Mouse (Mus musculus): Measurements from ENCODE around the gene Ahnak2. TPM values are rescaled to one million over a fixed set of nuclear protein-coding genes. Genes with fewer than 3 reads are reported as not detected.
A peak's percentile ranks its signal among the peaks of the same experiment; 100 is the strongest.

Gene Ahnak2
- polyA plus RNA-seq, 1 experiment from 2014 or later: 0.06 TPM

- Histone ChIP-seq H3K4me1 (0 out of 2 replicates have a peak, but pooled peaks cover 3% of the 10 kb centered on the region), H3K4me3 (no peak overlapping the region), H3K9me3 (replicated peaks) (0 out of 2 replicates have a peak, but pooled peaks cover 3% of the 10 kb centered on the region), H3K36me3 (no peaks in the 10 kb centered on the region), H3K27ac (replicated peaks) (no peak overlapping the region), H3K27me3 (ENCODE audit: low read depth, poor library complexity, severe bottlenecking) (no peaks in the 10 kb centered on the region)
- DNase-seq (ENCODE audit: low spot score): no peak
- 87% methylated on average over 4 of the region's 4 CpGs for WGBS
Observed at GRCm38 (mm10) chr12:112761411-112761810, 41.0 kb downstream of the Ahnak2 start.

- 0 out of 2 replicates have a peak, but pooled peaks cover 3% of the 10 kb centered on the region for H3K9me3 ChIP-seq (replicated peaks)
- no peak within 1 kb of the TSS; the same call in 1 of the 2 replicates for H3K27ac ChIP-seq (replicated peaks)
- no peaks in the 10 kb centered on the region for H3K36me3 ChIP-seq
- no peak within 1 kb of the TSS for H3K4me3 ChIP-seq
- no peak for DNase-seq (ENCODE audit: low spot score)
- WGBS: 37% methylated on average over 4 of the region's 4 CpGs
- no peaks in the 10 kb centered on the region for H3K27me3 ChIP-seq (ENCODE audit: low read depth, poor library complexity, severe bottlenecking)
- 0 out of 2 replicates have a peak, but pooled peaks cover 3% of the 10 kb centered on the region for H3K4me1 ChIP-seq
Observed at GRCm38 (mm10) chr12:112760154-112760926, 42.1 kb downstream of the Ahnak2 start, which contains the start of gene Pld4. Pld4 (plus strand) TSS chr12:112760655.

GRCm38 (mm10) chr12:112759471-112759870 is 43.0 kb downstream of the Ahnak2 start:
- Histone ChIP-seq H3K4me3 (no peak overlapping the region), H3K27me3 (ENCODE audit: low read depth, poor library complexity, severe bottlenecking) (no peaks in the 10 kb centered on the region), H3K4me1 (0 out of 2 replicates have a peak, but pooled peaks cover 3% of the 10 kb centered on the region), H3K36me3 (no peaks in the 10 kb centered on the region), H3K9me3 (replicated peaks) (0 out of 2 replicates have a peak, but pooled peaks cover 3% of the 10 kb centered on the region), H3K27ac (replicated peaks) (no peak overlapping the region)
- DNase-seq (ENCODE audit: low spot score): no peak
- WGBS: 90% methylated on average over 3 of the region's 3 CpGs

GRCm38 (mm10) chr12:112757896-112758295 is 44.6 kb downstream of the Ahnak2 start:
- 87% methylated on average over 5 of the region's 5 CpGs for WGBS
- no peaks in the 10 kb centered on the region for H3K27me3 ChIP-seq (ENCODE audit: low read depth, poor library complexity, severe bottlenecking)
- no peak for DNase-seq (ENCODE audit: low spot score)
- H3K9me3 ChIP-seq (replicated peaks): 0 out of 2 replicates have a peak, but pooled peaks cover 3% of the 10 kb centered on the region
- 0 out of 2 replicates have a peak, but pooled peaks cover 3% of the 10 kb centered on the region for H3K4me1 ChIP-seq
- no peaks in the 10 kb centered on the region for H3K36me3 ChIP-seq
- H3K27ac ChIP-seq (replicated peaks): no peak overlapping the region
- H3K4me3 ChIP-seq: no peak overlapping the region

GRCm38 (mm10) chr12:112755900-112756299 is 46.6 kb downstream of the Ahnak2 start:
- Histone ChIP-seq H3K4me1 (0 out of 2 replicates have a peak, but pooled peaks cover 6% of the 10 kb centered on the region), H3K9me3 (replicated peaks) (0 out of 2 replicates have a peak, but pooled peaks cover 3% of the 10 kb centered on the region), H3K36me3 (no peaks in the 10 kb centered on the region), H3K4me3 (no peak overlapping the region), H3K27me3 (ENCODE audit: low read depth, poor library complexity, severe bottlenecking) (no peaks in the 10 kb centered on the region), H3K27ac (replicated peaks) (no peak overlapping the region)
- DNase-seq (ENCODE audit: low spot score): no peak
- WGBS: 84% methylated on average over 4 of the region's 4 CpGs

GRCm38 (mm10) chr12:112752399-112752798 is 50.1 kb downstream of the Ahnak2 start:
- no peaks in the 10 kb centered on the region for H3K9me3 ChIP-seq (replicated peaks)
- H3K27ac ChIP-seq (replicated peaks): no peak overlapping the region
- WGBS: 61% methylated on average over 2 of the region's 2 CpGs
- no peak overlapping the region for H3K4me3 ChIP-seq
- peaks cover 7% of the 10 kb centered on the region for H3K4me1 ChIP-seq
- no peaks in the 10 kb centered on the region for H3K36me3 ChIP-seq
- DNase-seq (ENCODE audit: low spot score): no peak
- H3K27me3 ChIP-seq (ENCODE audit: low read depth, poor library complexity, severe bottlenecking): no peaks in the 10 kb centered on the region

GRCm38 (mm10) chr12:112750976-112751375 is 51.5 kb downstream of the Ahnak2 start:
- peaks cover 18% of the 10 kb centered on the region for H3K4me1 ChIP-seq
- no peak for DNase-seq (ENCODE audit: low spot score)
- no peak overlapping the region for H3K4me3 ChIP-seq
- H3K27ac ChIP-seq (replicated peaks): no peak overlapping the region
- WGBS: 88% methylated on average over 12 of the region's 12 CpGs
- H3K27me3 ChIP-seq (ENCODE audit: low read depth, poor library complexity, severe bottlenecking): no peaks in the 10 kb centered on the region
- H3K36me3 ChIP-seq: no peaks in the 10 kb centered on the region
- no peaks in the 10 kb centered on the region for H3K9me3 ChIP-seq (replicated peaks)

GRCm38 (mm10) chr12:112747606-112747970 is 54.9 kb downstream of the Ahnak2 start:
- H3K9me3 ChIP-seq (replicated peaks): no peaks in the 10 kb centered on the region

GRCm38 (mm10) chr12:112746808-112747605 is 55.5 kb downstream of the Ahnak2 start:
- Histone ChIP-seq H3K27me3 (ENCODE audit: low read depth, poor library complexity, severe bottlenecking) (no peaks in the 10 kb centered on the region), H3K9me3 (replicated peaks) (no peaks in the 10 kb centered on the region), H3K36me3 (no peaks in the 10 kb centered on the region; the same call in 1 of the 2 replicates), H3K4me1 (peaks cover 34% of the 10 kb centered on the region), H3K4me3 (peak overlapping the region; percentile 24), H3K27ac (replicated peaks) (peak overlapping the region; percentile 87)
- 21% methylated on average over 10 of the region's 10 CpGs for WGBS
- peak; percentile 56 for DNase-seq (ENCODE audit: low spot score)

More at GRCm38 (mm10) chr12:112747606-112747970, 54.9 kb downstream of the Ahnak2 start:
- no peaks in the 10 kb centered on the region; the same call in 1 of the 2 replicates for H3K36me3 ChIP-seq
- WGBS: 82% methylated on average over 8 of the region's 8 CpGs
- peak overlapping the region; percentile 87 for H3K27ac ChIP-seq (replicated peaks)
- H3K4me3 ChIP-seq: no peak overlapping the region
- H3K4me1 ChIP-seq: peaks cover 34% of the 10 kb centered on the region
- DNase-seq (ENCODE audit: low spot score): no peak
- H3K27me3 ChIP-seq (ENCODE audit: low read depth, poor library complexity, severe bottlenecking): no peaks in the 10 kb centered on the region

- Histone ChIP-seq H3K36me3 (no peaks in the 10 kb centered on the region; the same call in 1 of the 2 replicates), H3K9me3 (replicated peaks) (no peaks in the 10 kb centered on the region), H3K4me3 (no peak overlapping the region), H3K27ac (replicated peaks) (peak overlapping the region; percentile 87), H3K4me1 (peaks cover 34% of the 10 kb centered on the region), H3K27me3 (ENCODE audit: low read depth, poor library complexity, severe bottlenecking) (no peaks in the 10 kb centered on the region)
- WGBS: 86% methylated on average over 4 of the region's 4 CpGs
- DNase-seq (ENCODE audit: low spot score): no peak
Observed at GRCm38 (mm10) chr12:112746461-112746807, 56.0 kb downstream of the Ahnak2 start.

GRCm38 (mm10) chr12:112745716-112746115 is 56.7 kb downstream of the Ahnak2 start:
- peak overlapping the region; percentile 35; the same call in 1 of the 2 replicates for H3K27ac ChIP-seq (replicated peaks)
- H3K4me3 ChIP-seq: no peak overlapping the region
- 86% methylated on average over 10 of the region's 10 CpGs for WGBS
- peaks cover 31% of the 10 kb centered on the region for H3K4me1 ChIP-seq
- no peak for DNase-seq (ENCODE audit: low spot score)
- H3K27me3 ChIP-seq (ENCODE audit: low read depth, poor library complexity, severe bottlenecking): no peaks in the 10 kb centered on the region
- H3K9me3 ChIP-seq (replicated peaks): no peaks in the 10 kb centered on the region
- no peaks in the 10 kb centered on the region; the same call in 1 of the 2 replicates for H3K36me3 ChIP-seq

- Histone ChIP-seq H3K27ac (replicated peaks) (peak overlapping the region; percentile 35), H3K27me3 (ENCODE audit: low read depth, poor library complexity, severe bottlenecking) (no peaks in the 10 kb centered on the region), H3K4me1 (peaks cover 31% of the 10 kb centered on the region), H3K4me3 (no peak overlapping the region), H3K36me3 (no peaks in the 10 kb centered on the region; the same call in 1 of the 2 replicates), H3K9me3 (replicated peaks) (no peaks in the 10 kb centered on the region)
- no peak for DNase-seq (ENCODE audit: low spot score)
- 91% methylated on average over 10 of the region's 10 CpGs for WGBS
Observed at GRCm38 (mm10) chr12:112744891-112745580, 57.4 kb downstream of the Ahnak2 start.
